Mouse (Mus musculus) liver, embryonic 14.5 days (tissue): ENCODE data around the gene Rnf11. TPM values are rescaled to one million over a fixed set of nuclear protein-coding genes. Genes with fewer than 3 reads are reported as not detected.
A peak's percentile ranks its signal among the peaks of the same experiment; 100 is the strongest.

Experiments used
- ATAC-seq: fragments of 200-750 bp; cut with Nextera tagmentation; 2 replicates; pipeline ENCODE4 v1.8.0; 2017; ENCODE audit warnings: moderate number of reproducible peaks, mild to moderate bottlenecking, moderate library complexity; ENCODE audit not compliant: insufficient read depth
- DNase-seq, 3 experiments: peaks; one replicate each; pipeline ENCODE4 v3.0.0-alpha.2; 2012 to 2013; ENCODE audit warnings: low read depth in 3 of 3, low spot score in 3 of 3
- H3K27ac ChIP-seq: fragments of 300-500 bp; sonication (generic); 2 replicates; pipeline ENCODE4 v1.5.1; 2014; ENCODE audit warnings: moderate library complexity, mild to moderate bottlenecking, control low read depth, inconsistent platforms
- H3K27me3 ChIP-seq: fragments of 300-500 bp; sonication (generic); 2 replicates; pipeline ENCODE4 v1.6.1; 2014; ENCODE audit warnings: mild to moderate bottlenecking, low read length, moderate library complexity; ENCODE audit not compliant: control insufficient read depth, insufficient read depth
- H3K36me3 ChIP-seq: fragments of 300-500 bp; sonication (generic); replicated peaks from 2 replicates; pipeline ENCODE4 v1.6.1; 2014; ENCODE audit warnings: low read depth; ENCODE audit not compliant: control insufficient read depth, insufficient read depth
- H3K4me1 ChIP-seq, 2 experiments: fragments of 200-500 bp in 1 of 2; fragments of 300-500 bp in 1 of 2; sonication (generic) in 1 of 2; replicated peaks; 2 replicates each; pipeline ENCODE4 v1.6.1; 2012 to 2014; ENCODE audit warnings: antibody characterized with exemption in 1 of 2, inconsistent platforms in 1 of 2, low read length in 1 of 2; ENCODE audit not compliant: control insufficient read depth in 2 of 2, insufficient read depth in 2 of 2
- H3K4me2 ChIP-seq: fragments of 300-500 bp; sonication (generic); 2 replicates; pipeline ENCODE4 v1.6.1; 2014; ENCODE audit warnings: low read depth, mild to moderate bottlenecking, control low read depth, moderate library complexity
- H3K4me3 ChIP-seq, 2 experiments: fragments of 200-500 bp in 1 of 2; fragments of 300-500 bp in 1 of 2; sonication (generic) in 1 of 2; 2 replicates each; pipeline ENCODE4 v1.5.1; 2012 to 2014; ENCODE audit warnings: low read depth in 2 of 2, low read length in 2 of 2, mild to moderate bottlenecking in 2 of 2, control low read depth in 1 of 2, inconsistent platforms in 1 of 2, moderate library complexity in 1 of 2; ENCODE audit not compliant: insufficient read depth in 1 of 2
- H3K9ac ChIP-seq: fragments of 300-500 bp; sonication (generic); replicated peaks from 2 replicates; pipeline ENCODE4 v1.6.1; 2014; ENCODE audit warnings: mild to moderate bottlenecking, control low read depth, moderate library complexity
- H3K9me3 ChIP-seq: fragments of 300-500 bp; sonication (generic); 2 replicates; pipeline ENCODE4 v1.6.1; 2016; ENCODE audit warnings: low read length, mixed read lengths; ENCODE audit not compliant: control insufficient read depth
- CTCF ChIP-seq: IDR thresholded peaks from 2 replicates; pipeline ENCODE4 v1.5.1; 2016; ENCODE audit warnings: antibody characterized with exemption, low read depth, control low read depth
- EP300 ChIP-seq: IDR thresholded peaks from 2 replicates; pipeline ENCODE4 v1.6.1; 2016; ENCODE audit warnings: antibody characterized with exemption, low read depth
- WGBS: fragments of 180-500 bp; shearing (Covaris S2); extraction: QIAGEN DNeasy Blood & Tissue Kit; methylation state at CpG from one replicate; pipeline ENCODE4 v1.1.7; 2014; ENCODE audit not compliant: insufficient replicate concordance; 5-methylcytosine and 5-hydroxymethylcytosine counted together
- polyA plus RNA-seq, 2 experiments: library from polyadenylated mRNA; depleted of rRNA in 1 of 2; stranded (reverse) in 1 of 2; unstranded in 1 of 2; fragments of >200 nt; fragmentation: Nextera tagmentation in 1 of 2; extraction: Ambion mirVana in 1 of 2; gene quantifications; 2 replicates each; pipeline versions ENCODE4 v1.2.1 to v1.2.3; 2012 to 2014

The Rnf11 gene
- polyA plus RNA-seq, 2 experiments: 22.2 to 39.1 TPM

DNA sequence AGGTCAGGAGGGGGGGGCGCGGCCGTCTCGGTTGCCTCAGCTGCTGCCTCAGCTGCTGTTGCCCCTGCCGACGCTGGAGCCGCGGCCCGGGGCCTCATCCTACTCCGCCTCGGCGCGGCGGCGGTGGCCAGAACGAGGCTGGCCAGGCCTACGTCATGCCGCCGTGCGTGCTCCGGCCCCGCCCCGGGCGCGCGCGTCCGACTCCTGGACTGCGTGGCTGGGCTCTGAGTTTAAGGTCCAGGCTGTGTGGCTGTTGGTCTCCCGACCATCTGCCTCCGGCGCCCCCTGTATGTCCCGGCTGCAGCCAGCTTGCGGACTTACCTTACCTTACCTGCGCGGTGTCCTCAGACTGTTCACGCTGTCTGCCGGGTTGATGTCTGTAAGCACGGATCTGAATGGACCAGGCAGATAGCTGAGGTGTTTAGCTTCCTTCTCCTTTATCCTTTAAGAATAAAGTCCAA is 7.9 kb downstream of the Rnf11 start:
- Histone ChIP-seq H3K4me2 (peak overlapping the region; percentile 84), H3K9me3 (no peaks in the 10 kb centered on the region), H3K27ac (peak overlapping the region; percentile 79), H3K4me1 (peaks cover 15 to 22% of the 10 kb centered on the region in 2 experiments), H3K9ac (peak overlapping the region; percentile 96), H3K27me3 (no peaks in the 10 kb centered on the region), H3K36me3 (peaks cover 9% of the 10 kb centered on the region), H3K4me3 (peak overlapping the region; percentile 91)
- TF ChIP-seq EP300 (no peak), CTCF (peak; percentile 48; the same call in 1 of the 2 replicates)
- ATAC-seq (peak; percentile 95), DNase-seq (peak; percentile 72 to 73 (median 72))
- WGBS: under 1% methylated on average over 32 of the region's 39 CpGs

GRCm38 (mm10) chr4:109475577-109476553 is 8.7 kb downstream of the Rnf11 start:
- Histone ChIP-seq H3K27ac (peak overlapping the region; percentile 79), H3K27me3 (no peaks in the 10 kb centered on the region), H3K4me1 (peaks cover 18 to 26% of the 10 kb centered on the region in 2 experiments), H3K9me3 (no peaks in the 10 kb centered on the region), H3K4me2 (peak overlapping the region; percentile 84), H3K4me3 (peak overlapping the region; percentile 91), H3K9ac (peak overlapping the region; percentile 96), H3K36me3 (peaks cover 9% of the 10 kb centered on the region)
- DNase-seq (no peak), ATAC-seq (peak; percentile 77)
- under 1% methylated on average over 68 of the region's 68 CpGs for WGBS
- TF ChIP-seq CTCF (no peak), EP300 (no peak)

DNA sequence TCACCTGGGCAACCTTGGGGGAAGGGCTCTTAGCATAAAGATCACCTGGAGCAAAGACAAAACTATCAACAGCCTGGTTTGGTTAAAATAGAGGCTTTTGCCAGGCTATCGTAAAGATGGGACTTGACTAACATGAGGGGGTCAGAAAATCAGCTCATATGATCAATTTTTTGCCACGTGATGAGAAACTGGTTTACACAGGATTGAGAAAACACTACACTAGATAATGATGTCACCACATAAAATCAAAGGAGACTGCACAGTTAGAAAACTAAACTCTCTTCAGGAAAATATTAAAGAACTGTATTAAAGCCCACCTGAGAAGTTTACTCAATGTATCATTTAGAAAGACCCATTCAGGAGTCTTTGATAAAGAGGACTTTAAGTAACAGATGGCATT is 9.4 kb downstream of the Rnf11 start:
- Histone ChIP-seq H3K4me1 (peaks cover 19 to 27% of the 10 kb centered on the region in 2 experiments), H3K9me3 (no peaks in the 10 kb centered on the region), H3K27ac (peak overlapping the region; percentile 6; the same call in 1 of the 2 replicates), H3K27me3 (no peaks in the 10 kb centered on the region), H3K36me3 (peaks cover 9% of the 10 kb centered on the region), H3K4me2 (peak overlapping the region; percentile 84), H3K9ac (peak overlapping the region; percentile 96), H3K4me3 (peak overlapping the region; percentile 91)
- 42% methylated on average over 2 of the region's 2 CpGs for WGBS
- ATAC-seq: no peak
- no peak for TF ChIP-seq EP300
- TF ChIP-seq CTCF: no peak
- no peak for DNase-seq

- ATAC-seq: no peak
- DNase-seq: no peak
- H3K27ac ChIP-seq: no peak overlapping the region
- 87% methylated on average over 3 of the region's 3 CpGs for WGBS
- H3K36me3 ChIP-seq: peaks cover 9% of the 10 kb centered on the region
- no peak overlapping the region for H3K9ac ChIP-seq
- H3K9me3 ChIP-seq: no peaks in the 10 kb centered on the region
- peaks cover 39% of the 10 kb centered on the region in 2 experiments for H3K4me1 ChIP-seq
- H3K27me3 ChIP-seq: no peaks in the 10 kb centered on the region
- H3K4me3 ChIP-seq: no peak overlapping the region
- H3K4me2 ChIP-seq: peak overlapping the region; percentile 32
- TF ChIP-seq CTCF (no peak), EP300 (no peak)
Observed at GRCm38 (mm10) chr4:109472566-109472965, 12.0 kb downstream of the Rnf11 start.

DNA sequence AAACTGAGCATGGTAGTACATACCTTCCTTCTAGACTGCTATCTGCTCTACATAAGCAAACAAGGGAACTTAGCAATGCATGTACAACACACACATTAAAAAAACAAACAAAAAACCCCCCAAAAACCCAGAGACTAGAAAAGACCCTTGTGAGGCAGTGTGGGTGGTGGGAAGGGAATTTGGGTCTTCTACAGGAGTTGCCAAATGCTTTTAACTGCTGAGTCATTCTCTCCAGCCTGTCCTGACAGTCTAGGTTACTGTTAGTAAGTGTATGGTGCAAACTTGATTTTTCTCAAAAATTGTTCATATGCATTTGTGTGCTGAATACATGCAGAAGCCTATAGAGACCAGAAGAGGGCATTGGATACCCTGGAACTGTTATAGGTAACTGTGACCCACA is 12.9 kb downstream of the Rnf11 start:
- TF ChIP-seq EP300 (no peak), CTCF (no peak)
- DNase-seq: no peak
- no peaks in the 10 kb centered on the region for H3K27me3 ChIP-seq
- H3K9me3 ChIP-seq: no peaks in the 10 kb centered on the region
- H3K4me1 ChIP-seq: peaks cover 38 to 40% of the 10 kb centered on the region in 2 experiments
- ATAC-seq: no peak
- peaks cover 9% of the 10 kb centered on the region for H3K36me3 ChIP-seq
- no peak overlapping the region; the same call in 1 of the 2 replicates for H3K4me2 ChIP-seq
- H3K4me3 ChIP-seq: no peak overlapping the region
- no peak overlapping the region for H3K27ac ChIP-seq
- no peak overlapping the region for H3K9ac ChIP-seq
